Mouse (Mus musculus) left cerebral cortex, adult 2 months (tissue): Measurements from ENCODE around the gene 1810046K07Rik. TPM values are rescaled to one million over a fixed set of nuclear protein-coding genes. Genes with fewer than 3 reads are reported as not detected.

Experiments
- DNase-seq, 2 experiments: peaks; one replicate each; pipeline ENCODE4 v3.0.0; 2021 to 2022; ENCODE audit warnings: low spot score in 2 of 2, mixed read lengths in 1 of 2; ENCODE audit errors: extremely low spot score in 1 of 2
- H3K27ac ChIP-seq: fragments of 200-600 bp; 2 replicates; pipeline ENCODE4 v1.8.1; 2022
- H3K4me3 ChIP-seq: fragments of 200-600 bp; 2 replicates; pipeline ENCODE4 v1.8.1; 2022
- CTCF ChIP-seq: fragments of 200-600 bp; IDR thresholded peaks from 2 replicates; pipeline ENCODE4 v1.8.1; 2022; ENCODE audit warnings: antibody characterized with exemption, mild to moderate bottlenecking, moderate library complexity
- intact Hi-C: fragments of 180-260 bp; cut with DNase I; formaldehyde crosslinking; loops from one replicate; pipeline ENCODE4 v1.15.1; 2025
- total RNA-seq, 2 experiments: library from RNA; stranded (reverse); gene quantifications; 2 replicates each; pipeline ENCODE4 v1.2.3; 2021

The 1810046K07Rik gene
- total RNA-seq, 2 experiments from 2014 or later, result not detected

DNA sequence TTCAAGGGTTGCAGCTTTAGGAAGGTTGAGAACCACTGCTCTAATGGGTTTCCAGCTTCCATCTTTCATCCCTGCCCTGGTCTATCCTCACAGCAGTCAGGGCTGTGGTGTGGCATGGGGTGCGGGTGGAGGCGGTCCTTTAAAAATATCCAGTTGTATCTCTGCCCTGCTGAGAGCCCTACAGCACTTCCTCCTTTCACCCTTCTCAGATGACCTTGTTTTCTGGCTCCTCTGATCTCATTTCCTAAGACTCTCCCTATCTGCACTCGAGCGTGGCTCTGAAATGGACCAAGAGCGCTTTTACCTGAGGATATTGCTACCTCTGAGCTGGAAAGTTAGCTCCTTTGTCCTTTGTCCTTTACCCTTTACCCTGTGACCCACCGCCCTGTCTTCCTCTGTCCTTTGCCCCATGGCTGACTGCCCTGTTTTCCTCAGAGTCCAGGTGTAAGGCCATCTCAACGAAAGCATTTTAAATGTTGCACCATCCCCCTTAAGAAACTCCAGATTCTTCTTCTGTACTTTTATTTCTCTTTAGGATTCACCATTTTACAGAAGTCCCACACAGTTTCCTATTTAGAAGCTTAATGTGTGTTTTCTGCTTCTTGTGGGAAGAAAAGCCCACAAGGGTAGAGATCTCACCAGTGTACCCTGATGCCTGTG, 4.2 kb downstream of the 1810046K07Rik start:
- H3K4me3 ChIP-seq, result no peak overlapping the region
- no peak for DNase-seq
- no peak overlapping the region for H3K27ac ChIP-seq
- TF ChIP-seq CTCF, result no peak
- intact Hi-C loops, result no loop called here

DNA sequence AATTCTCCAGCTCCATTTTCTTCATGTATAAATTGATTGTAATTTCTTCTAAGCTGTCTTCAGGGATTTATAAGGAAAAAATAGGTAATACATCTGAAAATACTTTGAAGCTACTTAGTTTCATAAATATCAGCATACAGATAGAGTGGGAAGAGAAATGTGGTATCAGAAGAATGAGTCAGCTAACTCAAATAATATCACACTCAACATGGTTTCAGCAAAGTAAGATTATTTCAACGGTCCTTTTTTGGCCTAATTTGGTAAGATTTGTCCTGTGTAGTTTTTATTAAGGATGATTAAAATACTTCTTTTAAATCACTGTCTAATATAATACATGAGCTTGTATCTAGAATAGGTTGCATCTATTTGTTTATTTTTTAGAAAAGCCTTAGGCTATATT, 8.6 kb downstream of the 1810046K07Rik start:
- no peak overlapping the region for H3K27ac ChIP-seq
- no peak for DNase-seq
- H3K4me3 ChIP-seq, result no peak overlapping the region
- intact Hi-C loops, result no loop called here
- TF ChIP-seq CTCF, result no peak

DNA sequence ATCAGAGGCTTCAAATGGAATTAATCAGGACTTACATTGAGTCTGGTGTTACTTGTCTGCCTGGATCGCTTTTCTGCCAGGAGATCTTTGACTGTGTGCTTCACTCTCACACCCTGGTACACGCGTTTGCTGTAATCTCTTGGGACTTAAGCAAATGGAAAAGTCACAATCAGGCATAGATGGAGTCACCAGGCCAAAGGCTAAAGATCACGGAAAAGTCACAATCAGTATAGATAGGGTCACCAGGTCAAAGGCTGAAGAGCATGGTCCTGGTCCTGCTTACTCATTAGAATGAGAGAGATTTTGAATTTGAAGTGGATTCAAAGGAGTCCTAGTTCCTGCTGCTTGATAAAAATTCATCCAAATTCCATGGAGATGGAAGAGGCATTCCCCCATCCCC, 10.5 kb downstream of the 1810046K07Rik start:
- TF ChIP-seq CTCF, result no peak
- Histone ChIP-seq H3K4me3 (no peak overlapping the region), H3K27ac (no peak overlapping the region)
- intact Hi-C loops, result no loop called here
- DNase-seq, result no peak

DNA sequence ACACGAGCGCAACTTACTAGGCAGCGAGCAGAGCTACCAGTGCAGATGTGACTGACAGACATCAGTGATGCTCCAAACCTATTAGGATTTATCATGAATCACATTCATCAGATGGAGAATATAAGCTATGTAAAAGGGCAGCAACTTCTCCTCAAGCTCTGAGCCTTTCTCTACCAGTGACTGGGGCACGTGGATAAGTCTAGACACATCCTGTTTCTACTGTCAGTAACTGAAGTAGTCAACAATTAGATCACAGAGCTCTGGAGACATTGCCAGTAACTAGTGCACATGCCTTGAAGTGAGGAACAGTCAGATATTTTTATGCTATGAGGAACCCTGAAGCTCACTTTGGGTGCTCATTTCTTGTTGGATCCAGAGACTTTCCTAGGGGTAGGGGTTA, 11.4 kb downstream of the 1810046K07Rik start:
- intact Hi-C loops, result no loop called here
- TF ChIP-seq CTCF, result no peak
- no peak overlapping the region for H3K27ac ChIP-seq
- no peak overlapping the region for H3K4me3 ChIP-seq
- no peak for DNase-seq

DNA sequence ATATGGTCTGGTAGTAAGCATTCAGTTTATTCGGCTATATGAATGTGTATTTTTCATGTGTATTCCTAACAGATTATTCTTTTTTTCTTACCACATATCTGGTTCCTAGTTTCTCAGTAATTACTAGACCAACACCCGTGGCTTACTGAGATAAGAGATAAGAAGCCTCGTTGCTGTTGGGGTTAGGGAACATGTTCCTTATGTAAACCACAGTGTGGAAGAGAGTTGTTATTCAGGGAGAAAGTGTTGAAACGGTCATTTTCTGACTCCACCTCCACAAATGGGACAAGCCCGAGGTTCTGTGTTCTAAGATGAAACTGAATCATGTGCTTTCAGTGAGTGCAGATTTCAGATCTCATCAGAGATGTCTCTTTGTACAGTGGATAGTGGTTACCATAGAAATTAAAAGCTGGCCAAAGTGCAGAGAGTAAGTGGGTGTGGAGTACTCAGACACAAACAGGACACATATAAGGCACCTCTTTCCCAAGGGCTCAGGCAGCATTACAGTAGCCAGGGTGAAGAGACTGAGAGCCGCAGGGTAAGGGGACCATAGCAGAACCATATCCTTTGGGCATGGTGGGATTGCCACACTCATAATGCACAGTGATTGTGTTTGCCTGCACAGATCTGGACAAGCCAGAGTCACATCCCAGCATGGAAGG, 13.2 kb downstream of the 1810046K07Rik start:
- no peak overlapping the region for H3K27ac ChIP-seq
- intact Hi-C loops, result no loop called here
- TF ChIP-seq CTCF, result no peak
- no peak for DNase-seq
- H3K4me3 ChIP-seq, result no peak overlapping the region

DNA sequence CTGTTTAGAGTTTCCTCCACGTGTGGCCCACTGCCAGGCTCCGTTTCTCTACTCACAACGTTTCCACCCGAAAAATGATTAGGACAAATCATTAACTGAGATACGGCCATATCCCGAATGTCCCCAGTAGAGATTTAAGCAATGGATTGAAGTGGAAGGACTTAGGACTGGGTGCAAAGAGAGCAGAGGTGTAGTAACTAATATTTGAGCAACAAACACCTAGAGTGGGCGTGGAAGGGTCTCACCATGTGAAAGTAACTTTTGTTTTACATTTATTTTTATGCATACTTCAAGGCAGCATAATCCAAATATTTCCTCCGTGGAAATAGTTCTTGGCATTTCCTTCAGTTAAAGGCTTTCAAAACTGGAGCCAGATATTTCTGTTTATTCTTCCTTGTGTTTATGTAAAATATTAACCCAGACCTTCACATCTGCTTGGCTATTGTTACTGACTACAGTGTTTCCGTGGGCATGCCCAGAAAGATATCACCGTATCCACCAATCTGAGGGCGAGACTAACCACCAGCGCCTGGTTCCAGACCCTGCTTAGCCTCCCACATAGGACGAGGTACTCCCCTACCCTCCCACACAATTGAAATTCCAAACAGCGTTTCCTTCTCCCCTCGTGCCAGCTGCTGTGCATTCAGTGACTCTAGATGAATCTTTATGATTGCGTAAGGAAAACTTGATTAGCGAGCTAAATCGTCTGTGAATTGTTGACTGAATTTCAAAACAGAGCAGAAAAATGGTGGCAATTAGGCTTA, 16.0 kb downstream of the 1810046K07Rik start:
- no peak for TF ChIP-seq CTCF
- no peak overlapping the region for H3K27ac ChIP-seq
- no peak overlapping the region for H3K4me3 ChIP-seq
- intact Hi-C loops, result no loop called here
- no peak for DNase-seq

DNA sequence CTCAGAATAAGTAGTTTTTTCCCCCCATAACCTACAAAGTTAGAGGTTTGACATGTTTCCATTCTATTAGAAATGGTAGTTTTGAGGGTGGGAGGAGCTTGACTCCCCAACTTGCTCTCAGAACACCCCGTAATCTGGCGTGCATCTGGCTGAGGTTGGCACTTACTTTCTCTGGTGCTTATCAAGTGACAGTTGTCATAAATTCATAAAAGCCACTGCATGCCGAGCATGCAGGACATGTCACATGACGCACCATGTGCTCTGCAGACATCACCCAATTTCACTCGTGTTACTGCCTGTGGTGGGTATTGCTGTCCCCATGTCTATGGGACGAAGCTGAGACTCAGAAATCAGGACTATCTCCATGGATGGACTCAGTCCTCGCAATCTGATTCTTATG, 18.2 kb downstream of the 1810046K07Rik start:
- intact Hi-C loops, result no loop called here
- TF ChIP-seq CTCF, result no peak
- no peak for DNase-seq
- H3K27ac ChIP-seq, result no peak overlapping the region
- no peak overlapping the region for H3K4me3 ChIP-seq

DNA sequence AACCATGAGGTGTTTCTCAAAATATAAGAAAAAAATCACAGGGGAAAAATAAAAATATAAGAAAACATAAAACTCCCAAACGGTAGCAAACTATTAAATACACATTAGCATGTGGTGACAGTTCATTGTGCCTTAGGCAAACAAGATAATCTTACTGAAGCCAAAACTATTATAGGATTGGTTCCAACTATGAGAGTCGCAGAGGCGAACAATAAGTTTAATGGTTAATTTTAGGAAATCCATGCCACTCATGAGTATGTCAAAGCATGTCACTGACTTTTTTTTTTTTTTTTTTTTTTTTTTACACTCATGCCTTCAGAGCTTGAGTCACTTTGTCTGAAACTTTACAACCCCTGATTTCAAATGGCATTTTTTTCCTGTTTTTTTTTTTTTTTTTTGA, 22.4 kb downstream of the 1810046K07Rik start:
- Histone ChIP-seq H3K27ac (no peak overlapping the region; the same call in 1 of the 2 replicates), H3K4me3 (no peak overlapping the region)
- DNase-seq, result no peak
- TF ChIP-seq CTCF, result no peak
- intact Hi-C loops, result no loop called here

DNA sequence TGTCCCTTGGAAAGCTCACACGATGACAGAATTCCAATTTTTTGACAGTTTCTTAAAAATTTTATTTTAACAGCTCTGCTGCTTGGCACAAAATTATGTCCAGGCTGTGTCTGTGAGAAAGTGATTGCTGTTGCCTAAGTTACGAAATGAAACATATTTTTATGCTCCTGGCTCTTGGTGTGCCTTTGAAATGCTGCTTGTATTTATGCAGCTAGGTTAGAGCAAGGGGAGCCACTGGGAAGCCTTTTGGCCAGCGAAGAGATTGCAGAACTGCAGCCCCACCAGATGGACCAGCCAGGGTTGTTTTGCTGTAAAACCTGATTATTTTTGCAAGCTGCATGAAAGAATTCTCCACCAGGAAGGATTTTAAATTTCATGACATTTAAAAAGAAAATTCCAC, 23.6 kb downstream of the 1810046K07Rik start:
- intact Hi-C loops, result no loop called here
- DNase-seq, result peak in 1 of 2 experiments; percentile 16
- no peak overlapping the region for H3K4me3 ChIP-seq
- H3K27ac ChIP-seq, result peak overlapping the region; percentile 58
- no peak; the same call in 1 of the 2 replicates for TF ChIP-seq CTCF

DNA sequence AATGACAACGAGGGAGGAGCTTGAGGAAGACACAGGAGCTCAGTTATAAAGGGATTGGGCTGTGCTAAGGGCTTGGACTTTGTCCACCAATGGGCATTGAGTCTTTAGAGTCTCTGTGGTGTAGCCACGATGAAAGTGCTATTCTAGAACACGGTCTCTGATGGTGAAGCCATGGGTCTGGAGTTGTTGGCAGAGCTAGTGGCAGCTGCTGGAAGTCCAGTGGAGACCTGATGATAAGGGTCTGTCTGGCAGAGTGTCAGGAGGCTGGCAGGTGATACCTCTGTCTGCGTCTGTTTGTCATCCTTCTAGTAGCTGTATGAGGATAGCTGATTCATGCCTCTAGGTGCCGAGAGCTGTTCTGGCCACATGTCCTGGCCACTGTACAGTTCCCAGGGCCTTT, 24.7 kb downstream of the 1810046K07Rik start:
- intact Hi-C loops, result no loop called here
- no peak for TF ChIP-seq CTCF
- Histone ChIP-seq H3K4me3 (no peak overlapping the region), H3K27ac (peak overlapping the region; percentile 17; the same call in 1 of the 2 replicates)
- DNase-seq, result no peak

DNA sequence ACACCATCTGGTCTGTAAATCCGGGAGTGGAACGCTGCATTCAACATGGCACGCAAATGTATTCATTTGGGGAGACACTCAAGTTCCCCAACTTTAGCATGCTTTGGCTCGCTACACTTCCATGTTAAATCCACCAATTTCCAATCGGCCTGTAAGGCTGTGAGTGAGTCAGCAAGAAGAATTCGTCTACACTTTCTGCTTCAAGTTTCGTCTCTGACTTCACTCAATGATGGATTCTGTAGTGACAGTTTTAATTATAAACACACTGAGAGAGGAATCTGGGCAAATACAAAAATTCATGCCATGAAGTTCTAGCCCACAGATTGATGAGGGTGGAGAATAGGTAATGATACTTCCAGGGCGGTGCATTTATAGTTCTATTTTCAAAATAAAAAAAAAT, 35.2 kb downstream of the 1810046K07Rik start:
- no peak for TF ChIP-seq CTCF
- DNase-seq, result no peak
- intact Hi-C loops, result loop anchor here (5.0 kb wide), 1 partner anchor 111 kb away; no protein-coding TSS in a partner anchor
- H3K27ac ChIP-seq, result no peak overlapping the region
- H3K4me3 ChIP-seq, result no peak overlapping the region

DNA sequence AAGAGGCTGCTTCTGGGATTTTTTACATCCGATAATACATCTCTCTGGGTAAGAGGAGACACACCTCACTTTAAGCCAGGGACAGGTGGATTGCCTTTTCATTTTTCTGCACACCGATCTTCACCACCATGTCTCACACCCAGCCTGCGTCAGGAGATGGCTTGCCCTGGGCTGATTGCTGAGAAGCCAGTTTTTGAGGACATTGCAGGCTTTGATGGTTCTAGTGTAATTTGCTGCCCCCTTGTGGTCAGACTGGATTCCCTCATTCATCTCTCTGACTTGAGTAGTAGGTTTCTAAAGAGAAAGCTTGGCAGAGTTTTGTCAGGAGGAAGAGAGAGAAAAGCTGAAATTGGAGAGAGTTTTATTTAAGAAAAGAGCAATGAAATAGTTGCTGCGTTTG, 36.0 kb downstream of the 1810046K07Rik start:
- intact Hi-C loops, result loop anchor here (1.0 to 5.0 kb wide), 2 partner anchors 110 to 131 kb away; no protein-coding TSS in a partner anchor
- DNase-seq, result peak; percentile 74
- no peak overlapping the region for H3K4me3 ChIP-seq
- H3K27ac ChIP-seq, result no peak overlapping the region
- TF ChIP-seq CTCF, result peak; percentile 88
